Mouse (Mus musculus) kidney, embryonic 14.5 days (tissue): Measurements from ENCODE around the gene Ralgps2. TPM values are rescaled to one million over a fixed set of nuclear protein-coding genes. Genes with fewer than 3 reads are reported as not detected.

Source experiments
- ATAC-seq: fragments of 200-750 bp; cut with Nextera tagmentation; 2 replicates; pipeline ENCODE4 v1.8.0; 2017; ENCODE audit warnings: moderate number of reproducible peaks, mild to moderate bottlenecking, moderate TSS enrichment, moderate library complexity; ENCODE audit not compliant: low FRiP score, low TSS enrichment
- H3K27ac ChIP-seq: fragments of 300-500 bp; sonication (generic); 2 replicates; pipeline ENCODE4 v1.5.1; 2014; ENCODE audit warnings: low read depth, mild to moderate bottlenecking, low read length, moderate library complexity, mixed read lengths
- H3K27me3 ChIP-seq: fragments of 300-500 bp; sonication (generic); 2 replicates; pipeline ENCODE4 v1.6.1; 2014; ENCODE audit warnings: mild to moderate bottlenecking, low read length; ENCODE audit not compliant: control insufficient read depth, insufficient read depth
- H3K36me3 ChIP-seq: fragments of 300-500 bp; sonication (generic); 2 replicates; pipeline ENCODE4 v1.6.1; 2014; ENCODE audit warnings: low read length, mixed read lengths; ENCODE audit not compliant: control insufficient read depth, insufficient read depth
- H3K4me1 ChIP-seq: fragments of 300-500 bp; sonication (generic); 2 replicates; pipeline ENCODE4 v1.6.1; 2014; ENCODE audit warnings: low read length, mixed read lengths; ENCODE audit not compliant: control insufficient read depth, insufficient read depth
- H3K4me2 ChIP-seq: fragments of 300-500 bp; sonication (generic); replicated peaks from 2 replicates; pipeline ENCODE4 v1.6.1; 2014; ENCODE audit warnings: low read depth, mild to moderate bottlenecking, low read length
- H3K4me3 ChIP-seq: fragments of 300-500 bp; sonication (generic); 2 replicates; pipeline ENCODE4 v1.5.1; 2014; ENCODE audit warnings: mild to moderate bottlenecking, low read length
- H3K9ac ChIP-seq: fragments of 300-500 bp; sonication (generic); 2 replicates; pipeline ENCODE4 v1.6.1; 2014; ENCODE audit warnings: low read depth, mild to moderate bottlenecking, low read length, moderate library complexity
- H3K9me3 ChIP-seq: fragments of 300-500 bp; sonication (generic); 2 replicates; pipeline ENCODE4 v1.6.1; 2016; ENCODE audit warnings: low read length; ENCODE audit not compliant: control insufficient read depth
- WGBS: fragments of 180-500 bp; shearing (Covaris S2); extraction: QIAGEN DNeasy Blood & Tissue Kit; methylation state at CpG from one replicate; pipeline ENCODE4 v1.1.7; 2014; 5-methylcytosine and 5-hydroxymethylcytosine counted together
- polyA plus RNA-seq: library from polyadenylated mRNA; unstranded; fragments of >200 nt; fragmentation: Nextera tagmentation; extraction: Ambion mirVana; gene quantifications from 2 replicates; pipeline ENCODE4 v1.2.1, GENCODE M21; 2014

The Ralgps2 gene
- polyA plus RNA-seq, 1 experiment from 2014 or later, result 80.8 TPM

GRCm38 (mm10) chr1:156779595-156779994, 159.8 kb downstream of the Ralgps2 start:
- Histone ChIP-seq H3K4me2 (no peak overlapping the region), H3K27ac (no peak overlapping the region), H3K9me3 (no peaks in the 10 kb centered on the region), H3K36me3 (no peaks in the 10 kb centered on the region), H3K27me3 (no peaks in the 10 kb centered on the region), H3K4me3 (no peak overlapping the region), H3K9ac (no peak overlapping the region), H3K4me1 (peaks cover 40% of the 10 kb centered on the region)
- no peak for ATAC-seq
- 42% methylated on average over 4 of the region's 4 CpGs for WGBS

GRCm38 (mm10) chr1:156778977-156779376, 160.4 kb downstream of the Ralgps2 start:
- Histone ChIP-seq H3K36me3 (no peaks in the 10 kb centered on the region), H3K4me2 (no peak overlapping the region), H3K4me3 (no peak overlapping the region), H3K27ac (no peak overlapping the region), H3K9me3 (no peaks in the 10 kb centered on the region), H3K27me3 (no peaks in the 10 kb centered on the region), H3K4me1 (peaks cover 40% of the 10 kb centered on the region), H3K9ac (no peak overlapping the region; the same call in 1 of the 2 replicates)
- ATAC-seq, result 0 out of 2 replicates have a peak, but pooled peaks have one; percentile 17
- WGBS, result 21% methylated on average over 6 of the region's 6 CpGs

GRCm38 (mm10) chr1:156777896-156778295, 161.5 kb downstream of the Ralgps2 start:
- H3K9me3 ChIP-seq, result no peaks in the 10 kb centered on the region
- peaks cover 40% of the 10 kb centered on the region for H3K4me1 ChIP-seq
- H3K27me3 ChIP-seq, result no peaks in the 10 kb centered on the region
- H3K4me3 ChIP-seq, result no peak overlapping the region
- WGBS, result 17% methylated on average over 4 of the region's 4 CpGs
- no peak overlapping the region for H3K9ac ChIP-seq
- H3K27ac ChIP-seq, result peak overlapping the region; percentile 38; the same call in 1 of the 2 replicates
- no peaks in the 10 kb centered on the region for H3K36me3 ChIP-seq
- no peak overlapping the region for H3K4me2 ChIP-seq
- peak; percentile 10; the same call in 1 of the 2 replicates for ATAC-seq

GRCm38 (mm10) chr1:156775983-156776382, 163.4 kb downstream of the Ralgps2 start:
- 51% methylated on average over 7 of the region's 7 CpGs for WGBS
- Histone ChIP-seq H3K4me1 (peaks cover 23% of the 10 kb centered on the region), H3K4me2 (no peak overlapping the region), H3K27me3 (no peaks in the 10 kb centered on the region), H3K9me3 (no peaks in the 10 kb centered on the region), H3K36me3 (no peaks in the 10 kb centered on the region), H3K27ac (peak overlapping the region; percentile 60), H3K9ac (no peak overlapping the region), H3K4me3 (no peak overlapping the region)
- ATAC-seq, result peak; percentile 57

GRCm38 (mm10) chr1:156775190-156775589, 164.2 kb downstream of the Ralgps2 start:
- 38% methylated on average over 4 of the region's 4 CpGs for WGBS

GRCm38 (mm10) chr1:156770845-156771244, 168.6 kb downstream of the Ralgps2 start:
- H3K9me3 ChIP-seq, result peaks cover 16% of the 10 kb centered on the region
- no peak overlapping the region for H3K4me2 ChIP-seq
- H3K36me3 ChIP-seq, result no peaks in the 10 kb centered on the region
- peaks cover 6% of the 10 kb centered on the region for H3K4me1 ChIP-seq
- no peak for ATAC-seq
- H3K27me3 ChIP-seq, result no peaks in the 10 kb centered on the region
- H3K27ac ChIP-seq, result no peak overlapping the region
- 90% methylated on average over 10 of the region's 10 CpGs for WGBS
- no peak overlapping the region for H3K9ac ChIP-seq
- H3K4me3 ChIP-seq, result no peak overlapping the region

More at GRCm38 (mm10) chr1:156775190-156775589, 164.2 kb downstream of the Ralgps2 start:
- Histone ChIP-seq H3K4me1 (peaks cover 18% of the 10 kb centered on the region), H3K4me2 (no peak overlapping the region), H3K27ac (no peak overlapping the region), H3K36me3 (no peaks in the 10 kb centered on the region), H3K27me3 (no peaks in the 10 kb centered on the region), H3K9ac (no peak overlapping the region), H3K9me3 (no peaks in the 10 kb centered on the region), H3K4me3 (no peak overlapping the region)
- ATAC-seq, result no peak

DNA sequence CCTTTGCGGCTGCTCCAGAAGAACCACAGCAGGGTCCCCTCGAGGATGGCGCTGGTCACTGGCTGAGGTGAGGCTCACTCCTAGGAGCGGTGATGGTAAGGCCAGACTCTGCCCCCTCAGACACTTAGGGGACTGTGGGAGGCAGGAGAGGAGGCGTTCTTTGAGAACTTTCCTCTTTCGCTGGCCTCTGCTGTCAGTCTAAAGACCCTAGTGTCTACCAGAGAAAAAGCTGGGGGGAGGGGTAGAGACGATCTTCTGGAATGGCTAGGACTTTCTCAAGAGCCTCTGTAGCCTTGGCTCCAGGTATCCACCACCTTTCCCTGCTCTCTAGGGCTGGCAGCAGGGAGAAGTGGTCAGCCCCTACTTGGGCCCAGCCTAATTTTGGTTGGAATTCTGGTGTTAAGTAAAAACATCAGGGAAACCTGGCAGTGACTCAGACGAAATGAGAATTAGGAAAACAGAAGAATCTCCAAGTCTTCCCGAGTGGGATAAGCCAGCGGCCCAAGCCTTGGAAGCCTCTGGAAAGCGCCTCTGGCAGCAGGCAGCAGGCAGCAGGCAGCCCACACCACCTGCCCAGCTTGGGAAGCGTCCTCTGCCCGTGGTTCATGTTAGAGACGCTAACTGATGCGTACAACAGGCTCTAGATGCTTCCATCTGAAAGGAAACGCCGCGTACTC, 169.7 kb downstream of the Ralgps2 start:
- ATAC-seq, result 0 out of 2 replicates have a peak, but pooled peaks have one; percentile 17
- Histone ChIP-seq H3K4me2 (no peak overlapping the region), H3K27me3 (no peaks in the 10 kb centered on the region), H3K9me3 (peaks cover 16% of the 10 kb centered on the region), H3K36me3 (no peaks in the 10 kb centered on the region), H3K4me1 (0 out of 2 replicates have a peak, but pooled peaks cover 4% of the 10 kb centered on the region), H3K9ac (no peak overlapping the region), H3K27ac (no peak overlapping the region), H3K4me3 (no peak overlapping the region)
- WGBS, result 76% methylated on average over 18 of the region's 18 CpGs

- Histone ChIP-seq H3K27ac (no peak overlapping the region), H3K4me2 (no peak overlapping the region)
- ATAC-seq, result no peak
Observed at GRCm38 (mm10) chr1:156769163-156769562, 170.3 kb downstream of the Ralgps2 start.

GRCm38 (mm10) chr1:156765311-156765710, 174.1 kb downstream of the Ralgps2 start:
- Histone ChIP-seq H3K27ac (no peak overlapping the region), H3K9ac (no peak overlapping the region), H3K4me1 (0 out of 2 replicates have a peak, but pooled peaks cover 4% of the 10 kb centered on the region), H3K9me3 (peaks cover 16% of the 10 kb centered on the region), H3K4me3 (no peak overlapping the region), H3K27me3 (no peaks in the 10 kb centered on the region), H3K4me2 (no peak overlapping the region), H3K36me3 (no peaks in the 10 kb centered on the region)
- WGBS, result 91% methylated on average over 3 of the region's 3 CpGs
- ATAC-seq, result no peak

More at GRCm38 (mm10) chr1:156769163-156769562, 170.3 kb downstream of the Ralgps2 start:
- Histone ChIP-seq H3K9ac (no peak overlapping the region), H3K36me3 (no peaks in the 10 kb centered on the region), H3K4me1 (0 out of 2 replicates have a peak, but pooled peaks cover 4% of the 10 kb centered on the region), H3K4me3 (no peak overlapping the region), H3K27me3 (no peaks in the 10 kb centered on the region), H3K9me3 (peaks cover 16% of the 10 kb centered on the region)
- 48% methylated on average over 5 of the region's 5 CpGs for WGBS
